Mouse (Mus musculus): Measurements from ENCODE around the gene Ppargc1a.

DNA sequence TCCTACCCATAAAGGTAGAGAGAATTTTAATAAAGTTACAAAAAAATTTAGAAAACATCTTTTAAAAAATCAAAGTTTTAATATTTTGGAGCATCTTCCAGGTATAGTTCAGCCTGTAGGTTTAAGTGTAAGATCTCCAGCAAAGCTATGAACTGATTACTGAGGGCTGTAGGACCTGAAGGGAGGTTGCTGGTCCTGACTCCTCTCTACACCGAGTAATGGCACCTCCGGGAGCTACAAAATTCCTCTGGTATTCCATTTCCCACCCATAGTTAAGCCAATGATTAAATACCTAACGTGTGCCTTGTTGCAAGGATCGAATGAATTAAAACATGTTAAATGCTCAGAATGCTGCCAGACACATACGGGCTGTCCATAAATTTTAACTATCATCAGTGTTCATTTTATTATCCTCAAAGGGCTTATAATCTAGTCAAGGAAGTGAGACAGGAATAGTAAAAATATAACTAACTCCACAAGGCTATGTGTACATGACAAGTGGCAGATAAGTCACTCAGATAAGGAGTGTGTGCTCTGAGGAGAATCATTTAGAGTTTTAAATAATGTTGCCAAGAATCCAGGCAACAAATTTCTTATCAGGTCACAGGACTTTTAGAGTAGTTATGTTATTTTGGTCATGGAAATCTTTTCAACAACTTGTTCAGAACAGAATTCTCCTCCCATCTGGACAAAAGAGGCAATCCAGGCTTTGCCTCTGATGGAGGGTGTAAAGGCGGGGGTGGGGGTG is 49.9 kb downstream of the Ppargc1a start:
- TF ChIP-seq POLR2A (IDR thresholded peaks at IDR 0.05; ENCODE audit: borderline replicate concordance, extremely low read depth, insufficient read depth, insufficient read length, poor library complexity, severe bottlenecking) (no peak), CTCF (IDR thresholded peaks at IDR 0.05; ENCODE audit: borderline replicate concordance, extremely low read depth, insufficient read depth, insufficient read length) (no peak)

Measured in brain, embryonic 14.5 days (tissue).